Mouse (Mus musculus) midbrain, embryonic 12.5 days (tissue): ENCODE measurements around the gene Dzip1. TPM values are rescaled to one million over a fixed set of nuclear protein-coding genes. Genes with fewer than 3 reads are reported as not detected.

Source experiments
- ATAC-seq: fragments of 200-750 bp; cut with Nextera tagmentation; 2 replicates; pipeline ENCODE4 v1.8.0; 2017; ENCODE audit warnings: low read depth, moderate TSS enrichment, moderate library complexity; ENCODE audit not compliant: low FRiP score
- H3K27ac ChIP-seq: fragments of 300-500 bp; sonication (generic); replicated peaks from 2 replicates; pipeline ENCODE4 v1.5.1; 2016; ENCODE audit warnings: mild to moderate bottlenecking
- H3K27me3 ChIP-seq: fragments of 300-500 bp; sonication (generic); 2 replicates; pipeline ENCODE4 v1.6.1; 2016; ENCODE audit warnings: mild to moderate bottlenecking
- H3K36me3 ChIP-seq: fragments of 300-500 bp; sonication (generic); 2 replicates; pipeline ENCODE4 v1.6.1; 2016
- H3K4me1 ChIP-seq: fragments of 300-500 bp; sonication (generic); 2 replicates; pipeline ENCODE4 v1.6.1; 2016
- H3K4me2 ChIP-seq: fragments of 300-500 bp; sonication (generic); replicated peaks from 2 replicates; pipeline ENCODE4 v1.6.1; 2016; ENCODE audit warnings: mild to moderate bottlenecking, moderate library complexity
- H3K4me3 ChIP-seq: fragments of 300-500 bp; sonication (generic); 2 replicates; pipeline ENCODE4 v1.5.1; 2016; ENCODE audit warnings: mild to moderate bottlenecking
- H3K9ac ChIP-seq: fragments of 300-500 bp; sonication (generic); replicated peaks from 2 replicates; pipeline ENCODE4 v1.6.1; 2016; ENCODE audit warnings: mild to moderate bottlenecking, moderate library complexity
- H3K9me3 ChIP-seq: fragments of 300-500 bp; sonication (generic); 2 replicates; pipeline ENCODE4 v1.6.1; 2016; ENCODE audit warnings: mild to moderate bottlenecking
- WGBS: fragments of 180-500 bp; shearing (Covaris S2); methylation state at CpG from one replicate; pipeline ENCODE4 v1.1.7; 2016; 5-methylcytosine and 5-hydroxymethylcytosine counted together
- polyA plus RNA-seq: library from polyadenylated mRNA; unstranded; fragments of >200 nt; fragmentation: Nextera tagmentation; extraction: Ambion mirVana; gene quantifications from 2 replicates; pipeline ENCODE4 v1.2.1, GENCODE M21; 2016

Dzip1 gene
- 44.5 and 45.4 TPM in 2 replicates for polyA plus RNA-seq

GRCm38 (mm10) chr14:118924673-118925615 is at the start of gene Dzip1:
Dzip1 (minus strand) TSS chr14:118925460.
- H3K4me2 ChIP-seq, result peak within 1 kb of the TSS; percentile 86
- peak within 1 kb of the TSS; percentile 66 for H3K4me3 ChIP-seq
- peak within 1 kb of the TSS; percentile 88 for H3K9ac ChIP-seq
- peaks cover 18% of the 10 kb centered on the region for H3K27me3 ChIP-seq
- ATAC-seq, result peak; percentile 92
- WGBS, result under 1% methylated on average over 55 of the region's 55 CpGs
- peaks cover 38% of the 10 kb centered on the region for H3K4me1 ChIP-seq
- no peaks in the 10 kb centered on the region for H3K36me3 ChIP-seq
- peak within 1 kb of the TSS; percentile 93 for H3K27ac ChIP-seq
- H3K9me3 ChIP-seq, result no peaks in the 10 kb centered on the region

GRCm38 (mm10) chr14:118972268-118972667 is 47.0 kb upstream of the Dzip1 start:
- Histone ChIP-seq H3K9ac (no peak overlapping the region), H3K27ac (no peak overlapping the region), H3K36me3 (peaks cover 71% of the 10 kb centered on the region), H3K4me2 (no peak overlapping the region), H3K4me1 (no peaks in the 10 kb centered on the region; the same call in 1 of the 2 replicates), H3K9me3 (no peaks in the 10 kb centered on the region), H3K27me3 (no peaks in the 10 kb centered on the region), H3K4me3 (no peak overlapping the region)
- 93% methylated on average over 6 of the region's 6 CpGs for WGBS
- ATAC-seq, result no peak

- Histone ChIP-seq H3K4me2 (no peak overlapping the region), H3K9ac (no peak overlapping the region), H3K4me3 (no peak overlapping the region), H3K36me3 (peaks cover 41% of the 10 kb centered on the region), H3K9me3 (no peaks in the 10 kb centered on the region), H3K27me3 (no peaks in the 10 kb centered on the region), H3K4me1 (no peaks in the 10 kb centered on the region), H3K27ac (no peak overlapping the region)
- ATAC-seq, result no peak
- 85% methylated on average over 7 of the region's 7 CpGs for WGBS
Measured at GRCm38 (mm10) chr14:118967646-118968045, 42.4 kb upstream of the Dzip1 start.

- 94% methylated on average over 4 of the region's 4 CpGs for WGBS
- no peak for ATAC-seq
- no peak overlapping the region for H3K4me2 ChIP-seq
- H3K27ac ChIP-seq, result no peak overlapping the region
- H3K4me3 ChIP-seq, result no peak overlapping the region
- peaks cover 32% of the 10 kb centered on the region for H3K36me3 ChIP-seq
- no peaks in the 10 kb centered on the region for H3K4me1 ChIP-seq
- no peak overlapping the region for H3K9ac ChIP-seq
- H3K9me3 ChIP-seq, result no peaks in the 10 kb centered on the region
- no peaks in the 10 kb centered on the region for H3K27me3 ChIP-seq
Measured at GRCm38 (mm10) chr14:118965356-118966000, 40.2 kb upstream of the Dzip1 start.

GRCm38 (mm10) chr14:118958010-118958409 is 32.8 kb upstream of the Dzip1 start:
- 91% methylated on average over 3 of the region's 3 CpGs for WGBS
- no peak overlapping the region for H3K4me3 ChIP-seq
- no peak overlapping the region for H3K9ac ChIP-seq
- no peaks in the 10 kb centered on the region for H3K9me3 ChIP-seq
- no peak for ATAC-seq
- H3K27ac ChIP-seq, result no peak overlapping the region
- H3K4me1 ChIP-seq, result no peaks in the 10 kb centered on the region
- H3K36me3 ChIP-seq, result peaks cover 42% of the 10 kb centered on the region
- no peak overlapping the region for H3K4me2 ChIP-seq
- H3K27me3 ChIP-seq, result no peaks in the 10 kb centered on the region

GRCm38 (mm10) chr14:118951912-118952583 is 26.8 kb upstream of the Dzip1 start:
- Histone ChIP-seq H3K36me3 (peaks cover 13% of the 10 kb centered on the region), H3K4me1 (peaks cover 5% of the 10 kb centered on the region; the same call in 1 of the 2 replicates), H3K4me2 (no peak overlapping the region), H3K9me3 (no peaks in the 10 kb centered on the region), H3K27me3 (no peaks in the 10 kb centered on the region), H3K27ac (no peak overlapping the region), H3K9ac (no peak overlapping the region), H3K4me3 (no peak overlapping the region)
- 95% methylated on average over 9 of the region's 9 CpGs for WGBS
- ATAC-seq, result no peak

GRCm38 (mm10) chr14:118948841-118949240 is 23.6 kb upstream of the Dzip1 start:
- Histone ChIP-seq H3K4me2 (no peak overlapping the region), H3K9ac (no peak overlapping the region), H3K4me1 (peaks cover 5% of the 10 kb centered on the region; the same call in 1 of the 2 replicates), H3K27me3 (no peaks in the 10 kb centered on the region), H3K36me3 (peaks cover 7% of the 10 kb centered on the region), H3K9me3 (no peaks in the 10 kb centered on the region), H3K27ac (no peak overlapping the region), H3K4me3 (no peak overlapping the region)
- 79% methylated on average over 1 of the region's 1 CpGs for WGBS
- ATAC-seq, result no peak

GRCm38 (mm10) chr14:118944702-118945101 is 19.4 kb upstream of the Dzip1 start:
- H3K27me3 ChIP-seq, result no peaks in the 10 kb centered on the region
- ATAC-seq, result no peak
- H3K27ac ChIP-seq, result no peak overlapping the region
- H3K9ac ChIP-seq, result no peak overlapping the region
- H3K9me3 ChIP-seq, result no peaks in the 10 kb centered on the region
- H3K4me2 ChIP-seq, result no peak overlapping the region
- no peaks in the 10 kb centered on the region for H3K36me3 ChIP-seq
- peaks cover 3% of the 10 kb centered on the region; the same call in 1 of the 2 replicates for H3K4me1 ChIP-seq
- H3K4me3 ChIP-seq, result no peak overlapping the region
- 91% methylated on average over 2 of the region's 2 CpGs for WGBS

GRCm38 (mm10) chr14:118942076-118942475 is 16.8 kb upstream of the Dzip1 start:
- peaks cover 15% of the 10 kb centered on the region for H3K4me1 ChIP-seq
- H3K9me3 ChIP-seq, result no peaks in the 10 kb centered on the region
- no peak overlapping the region; the same call in 1 of the 2 replicates for H3K27ac ChIP-seq
- H3K4me2 ChIP-seq, result no peak overlapping the region
- no peaks in the 10 kb centered on the region for H3K36me3 ChIP-seq
- no peak overlapping the region for H3K4me3 ChIP-seq
- WGBS, result 39% methylated on average over 12 of the region's 12 CpGs
- H3K27me3 ChIP-seq, result no peaks in the 10 kb centered on the region
- no peak overlapping the region for H3K9ac ChIP-seq
- no peak for ATAC-seq

- Histone ChIP-seq H3K27me3 (peaks cover 4% of the 10 kb centered on the region; the same call in 1 of the 2 replicates), H3K4me3 (no peak overlapping the region), H3K9ac (no peak overlapping the region), H3K27ac (no peak overlapping the region), H3K9me3 (no peaks in the 10 kb centered on the region), H3K4me2 (no peak overlapping the region), H3K4me1 (peaks cover 15% of the 10 kb centered on the region), H3K36me3 (no peaks in the 10 kb centered on the region)
- no peak for ATAC-seq
- 76% methylated on average over 4 of the region's 4 CpGs for WGBS
Measured at GRCm38 (mm10) chr14:118940796-118941495, 15.7 kb upstream of the Dzip1 start.

- Histone ChIP-seq H3K4me2 (peak overlapping the region; percentile 65), H3K27ac (no peak overlapping the region), H3K27me3 (peaks cover 4% of the 10 kb centered on the region; the same call in 1 of the 2 replicates), H3K9ac (peak overlapping the region; percentile 95), H3K4me1 (peaks cover 15% of the 10 kb centered on the region), H3K36me3 (no peaks in the 10 kb centered on the region), H3K4me3 (peak overlapping the region; percentile 93), H3K9me3 (no peaks in the 10 kb centered on the region)
- WGBS, result 1% methylated on average over 7 of the region's 7 CpGs
- no peak for ATAC-seq
Measured at GRCm38 (mm10) chr14:118938551-118938950, 13.3 kb upstream of the Dzip1 start.
